Mouse (Mus musculus): ENCODE results near the gene Map4k3.
"Not testable (repeated sequence)": the region's sequence is repeated elsewhere in the genome, so short reads cannot be mapped to it uniquely, and the experiment has no call there.

Map4k3 gene

DNA sequence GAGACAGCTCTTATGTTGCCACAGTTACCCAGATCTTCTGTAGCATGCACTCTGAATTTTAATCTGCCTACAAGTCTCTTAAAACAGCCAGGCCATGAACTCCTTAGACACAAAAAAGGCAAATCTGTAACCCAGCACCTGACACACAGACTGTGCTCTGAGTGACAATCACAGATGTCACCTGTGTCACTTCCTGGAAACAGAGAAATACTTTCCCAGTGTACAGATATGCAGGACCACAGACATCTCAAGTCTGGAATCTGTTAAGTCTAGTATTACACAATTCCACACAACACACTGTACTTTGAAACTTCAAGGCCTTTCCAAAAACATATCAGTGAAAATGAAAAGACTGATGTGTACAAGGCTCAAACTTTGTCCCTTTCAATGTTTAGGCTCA is 103.3 kb downstream of the Map4k3 start:
- no peak for DNase-seq (ENCODE audit: low read depth)

- DNase-seq (ENCODE audit: low read depth): no peak
These were observed 106.6 kb downstream of the Map4k3 start for GRCm38 (mm10) chr17:80621691-80622090.

DNA sequence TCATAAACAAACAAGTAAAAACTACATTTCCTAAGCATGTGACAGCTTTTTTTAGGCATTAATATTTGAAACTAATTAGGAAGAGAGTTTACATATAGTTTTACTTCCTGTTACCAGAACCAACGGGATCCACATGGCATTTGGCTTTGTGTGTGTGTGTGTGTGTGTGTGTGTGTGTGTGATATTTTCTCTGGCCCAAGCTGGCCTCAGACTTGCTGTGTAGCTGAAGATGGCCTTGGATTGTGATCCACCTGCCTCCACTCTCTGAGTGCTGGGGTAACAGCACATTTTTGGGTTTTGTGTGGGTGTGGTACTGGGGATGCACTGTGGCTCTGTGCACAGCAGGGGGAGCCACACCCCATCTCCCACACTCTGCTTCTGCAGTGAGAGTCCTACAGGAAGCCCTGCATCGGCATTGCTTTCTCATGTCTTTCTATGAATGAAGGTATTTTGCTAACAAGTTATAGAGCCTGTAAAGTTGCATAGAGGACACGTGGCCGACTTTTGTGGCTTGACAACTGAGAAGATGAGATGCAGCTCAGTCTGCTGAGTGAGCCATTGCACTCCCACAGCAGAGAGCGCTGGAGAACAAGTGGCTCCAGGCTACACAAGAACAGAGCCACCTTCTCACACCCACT is 107.4 kb downstream of the Map4k3 start:
- peak; percentile 19 for DNase-seq (ENCODE audit: low read depth)

DNA sequence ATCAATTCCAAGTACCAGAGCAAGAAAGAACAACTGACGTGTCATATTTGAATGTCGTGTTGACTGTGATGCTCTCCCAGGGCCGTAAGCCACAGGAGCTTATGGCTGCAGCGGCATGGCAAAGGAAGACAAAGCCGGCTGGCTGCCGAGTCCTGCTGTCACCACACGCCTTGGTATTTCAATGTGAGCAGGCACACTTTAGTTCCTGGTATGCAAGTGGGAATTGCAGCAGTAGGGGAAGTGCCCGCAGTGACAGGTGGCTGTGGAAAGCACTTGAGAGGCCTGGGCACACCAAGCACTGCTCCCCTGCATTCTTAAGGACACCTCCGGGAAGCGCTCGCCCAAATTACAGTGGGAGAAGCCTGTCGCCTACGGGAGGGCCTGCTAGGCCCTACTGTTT is 108.7 kb downstream of the Map4k3 start:
- no peak for DNase-seq (ENCODE audit: low read depth)

GRCm38 (mm10) chr17:80618890-80619289 is 109.4 kb downstream of the Map4k3 start:
- DNase-seq (ENCODE audit: low read depth): no peak

DNA sequence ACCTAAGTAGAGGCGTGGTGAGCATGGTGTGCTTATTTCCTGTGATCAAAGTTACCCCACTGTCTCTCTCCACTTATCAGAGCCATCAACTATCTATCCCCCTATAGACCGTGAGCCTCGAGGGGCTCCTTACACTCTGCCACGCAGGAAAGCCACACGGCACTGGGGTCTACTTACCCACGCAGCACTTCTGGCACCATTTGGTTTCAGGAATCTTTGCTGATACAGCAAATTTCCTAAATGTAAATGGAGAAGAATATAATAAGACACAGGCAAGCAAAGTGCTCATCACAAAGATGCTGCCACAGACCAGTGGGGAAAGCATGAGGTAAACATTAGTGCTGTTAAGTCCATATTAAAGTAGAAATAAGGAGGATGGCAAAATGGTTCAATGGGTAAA is 124.5 kb downstream of the Map4k3 start:
- DNase-seq (ENCODE audit: low read depth): no peak

DNA sequence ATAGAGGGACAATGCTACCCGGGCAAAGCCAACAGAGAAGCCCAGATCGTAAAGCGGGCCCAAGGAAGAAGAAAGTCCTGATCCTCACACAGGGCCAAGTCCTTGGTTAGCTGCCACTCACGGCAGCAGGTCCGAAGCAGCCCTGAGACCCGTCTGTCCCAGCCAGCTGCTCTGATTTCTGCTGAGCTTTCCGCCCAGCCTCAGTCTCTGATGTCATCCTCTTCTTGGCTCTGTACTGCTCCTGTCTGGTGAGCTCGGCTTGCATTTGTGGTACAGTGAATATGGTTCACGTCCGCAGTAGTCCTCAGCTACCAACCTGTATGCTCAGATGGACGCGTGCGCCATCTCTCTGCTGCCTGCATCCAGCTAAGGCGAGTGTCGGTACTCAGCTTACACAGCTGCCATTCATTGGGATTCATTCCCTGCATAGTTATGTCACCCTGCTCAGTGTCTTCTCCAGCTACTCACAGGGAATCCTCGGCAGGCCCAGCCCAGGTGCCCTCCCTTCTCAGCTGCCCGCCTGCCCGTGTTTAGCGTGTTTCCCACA is 125.1 kb downstream of the Map4k3 start:
- no peak for DNase-seq (ENCODE audit: low read depth)

- DNase-seq (ENCODE audit: low read depth): peak; percentile 10
These were observed 126.9 kb downstream of the Map4k3 start for GRCm38 (mm10) chr17:80601371-80601770.

GRCm38 (mm10) chr17:80583051-80583450 is 145.2 kb downstream of the Map4k3 start:
- no peak for DNase-seq (ENCODE audit: low read depth)

DNA sequence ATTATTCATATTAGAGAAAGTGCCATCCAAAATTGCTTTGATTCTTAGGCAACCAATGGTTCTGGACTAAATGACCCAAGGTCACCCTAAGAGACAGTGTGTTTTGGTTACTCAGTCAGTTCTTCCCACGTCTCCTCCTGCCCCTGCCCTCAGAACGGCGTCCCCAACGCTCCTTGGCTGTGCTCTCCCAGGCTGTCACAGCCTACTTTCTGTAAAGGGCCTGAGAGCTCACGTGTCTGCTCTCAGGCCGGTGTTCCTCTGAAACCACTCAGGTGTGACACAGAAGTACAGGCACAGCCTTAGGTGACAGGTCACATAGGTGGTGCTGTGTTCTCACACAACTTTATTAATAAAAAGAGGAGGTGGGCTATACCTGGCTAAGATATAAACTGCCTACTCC is 148.4 kb downstream of the Map4k3 start:
- DNase-seq (ENCODE audit: low read depth): no peak

DNA sequence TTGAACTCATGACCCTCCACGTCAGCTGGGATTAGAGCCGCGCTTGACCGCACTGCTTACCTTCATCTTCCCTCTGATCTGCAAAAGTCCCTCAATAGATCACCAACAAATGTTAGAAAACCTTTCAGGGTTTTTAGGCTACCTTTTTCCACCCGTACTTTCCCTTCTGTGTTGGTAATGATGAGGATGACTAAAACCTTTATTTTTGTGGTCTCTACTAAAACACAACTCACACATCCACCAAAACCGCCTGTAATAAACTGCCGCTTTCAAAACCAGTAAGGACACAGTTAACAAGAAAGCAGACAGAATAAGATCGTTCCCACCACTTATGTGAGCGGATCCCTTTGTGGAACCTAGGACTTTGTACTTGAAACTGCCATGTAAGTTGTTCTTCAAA is 149.2 kb downstream of the Map4k3 start:
- DNase-seq (ENCODE audit: low read depth): no peak

DNA sequence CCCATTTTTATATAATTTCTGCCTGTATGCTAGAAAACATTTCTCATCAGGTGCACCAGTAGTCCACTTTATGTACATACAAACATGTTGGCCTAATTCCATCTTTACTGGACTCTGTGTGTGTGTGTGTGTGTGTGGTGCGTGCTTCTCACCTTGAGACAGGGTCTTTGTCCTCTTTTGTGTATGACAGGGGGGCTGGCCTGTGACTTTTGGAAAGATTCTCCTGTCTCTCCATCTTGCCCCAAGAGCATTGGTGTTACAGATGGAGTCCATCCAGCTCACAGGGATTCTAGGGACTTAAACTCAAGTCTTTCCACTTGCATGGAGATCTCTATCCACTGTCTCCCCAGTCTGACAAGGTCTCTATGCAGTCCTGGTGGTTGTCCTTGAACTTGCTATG is 150.2 kb downstream of the Map4k3 start:
- DNase-seq (ENCODE audit: low read depth): no peak

DNA sequence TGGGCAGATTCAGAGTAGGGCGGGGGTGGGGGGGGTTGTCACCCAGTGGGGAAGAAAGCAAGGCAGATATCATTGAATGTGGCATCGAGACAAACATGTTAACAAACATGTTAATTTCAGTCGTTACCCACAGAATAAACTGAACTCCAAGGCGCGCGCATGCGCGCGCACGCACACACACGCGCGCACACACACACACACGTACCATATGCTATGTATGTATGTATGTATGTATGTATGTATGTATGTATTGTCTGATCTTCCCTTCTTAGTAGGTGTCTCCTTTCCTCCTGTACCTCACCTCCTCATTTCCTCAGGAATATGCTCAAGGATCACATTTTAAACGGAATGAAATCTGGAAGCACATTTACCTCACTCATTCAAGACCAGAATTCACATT is 150.6 kb downstream of the Map4k3 start, which contains the start of gene Cdkl4:
Cdkl4 (minus strand) TSS at position 175 of the 400 bp plus-strand sequence.
- DNase-seq (ENCODE audit: low read depth): no peak

GRCm38 (mm10) chr17:80577214-80577613 is 151.1 kb downstream of the Map4k3 start:
- no peak for DNase-seq (ENCODE audit: low read depth)

DNA sequence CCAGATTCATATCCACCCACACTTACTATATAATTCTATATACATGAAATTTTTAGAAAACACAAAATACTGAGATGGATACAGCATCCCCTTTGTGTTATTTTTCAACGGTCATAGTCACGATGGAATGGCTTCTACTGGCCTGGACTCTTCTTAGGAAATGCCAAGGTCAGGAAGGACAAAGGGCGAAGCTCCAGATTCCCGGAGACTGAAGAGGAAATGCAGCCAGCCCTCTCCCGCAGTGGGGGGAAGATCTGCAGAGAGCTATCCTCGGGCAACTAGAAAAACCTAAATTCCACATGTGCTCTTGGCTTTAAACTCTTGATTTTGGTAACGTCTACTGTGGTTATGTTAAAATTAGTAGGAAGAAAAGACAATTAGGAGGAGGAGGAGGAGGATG is 153.3 kb downstream of the Map4k3 start:
- no peak for DNase-seq (ENCODE audit: low read depth)

- no peak for DNase-seq (ENCODE audit: low read depth)
These were observed 153.8 kb downstream of the Map4k3 start for GRCm38 (mm10) chr17:80574471-80574965.

- no peak for DNase-seq (ENCODE audit: low read depth)
These were observed 155.9 kb downstream of the Map4k3 start for GRCm38 (mm10) chr17:80572187-80572935.

- DNase-seq (ENCODE audit: low read depth): no peak
These were observed 156.8 kb downstream of the Map4k3 start for GRCm38 (mm10) chr17:80571460-80571859.

- DNase-seq (ENCODE audit: low read depth): not testable (repeated sequence)
These were observed 158.6 kb downstream of the Map4k3 start for GRCm38 (mm10) chr17:80569718-80570117.

DNA sequence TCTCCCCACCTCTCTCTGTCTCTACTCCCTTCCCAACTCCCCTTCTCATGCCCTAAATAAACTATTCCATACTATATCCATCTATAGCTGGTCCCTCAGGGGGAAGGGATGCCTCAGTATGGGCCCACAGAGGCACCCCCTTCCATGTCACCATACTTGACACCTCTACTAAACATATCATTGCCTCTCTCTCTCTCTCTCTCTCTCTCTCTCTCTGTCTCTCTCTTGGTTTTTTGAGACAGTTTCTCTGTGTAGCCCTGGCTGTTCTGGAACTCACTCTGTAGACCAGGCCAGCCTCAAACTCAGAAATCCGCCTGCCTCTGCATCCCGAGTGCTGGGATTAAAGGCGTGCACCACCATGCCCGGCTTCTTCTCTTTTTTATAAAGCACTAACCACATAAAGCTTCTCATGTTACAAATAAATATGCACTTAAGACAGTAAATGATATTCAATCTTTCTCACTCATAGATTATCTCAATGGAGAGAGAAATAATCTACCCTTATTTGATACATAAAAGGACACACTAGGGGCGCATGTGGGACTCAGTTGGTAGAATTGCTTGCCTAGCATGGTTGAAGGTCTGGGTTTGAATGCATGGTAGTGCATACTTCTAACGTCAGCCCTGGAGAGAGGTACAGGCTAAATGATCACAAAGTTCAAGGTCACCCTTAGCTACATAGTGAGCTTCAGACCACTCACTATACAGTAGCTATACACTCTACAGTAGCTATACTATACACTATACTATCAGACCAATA is 159.3 kb downstream of the Map4k3 start:
- no peak for DNase-seq (ENCODE audit: low read depth)

DNA sequence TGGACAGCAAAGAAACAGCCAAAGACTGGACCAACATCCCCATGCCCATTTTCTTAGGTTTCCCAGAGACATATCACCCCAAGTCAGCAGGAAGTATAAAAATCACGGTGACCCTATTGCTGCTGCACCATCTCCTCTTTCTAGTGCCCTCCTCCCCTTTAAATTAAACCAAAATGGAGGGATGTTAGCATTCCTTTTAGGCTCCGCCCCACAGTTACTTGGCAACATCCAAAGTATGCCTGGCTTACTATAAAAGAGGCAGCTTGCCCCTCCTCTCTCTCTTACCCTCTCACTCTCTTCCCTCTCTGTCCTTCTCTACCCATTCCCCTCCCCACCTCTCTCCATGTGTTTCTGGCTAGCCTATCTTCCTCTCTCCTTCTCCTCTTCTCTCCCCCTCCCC is 159.8 kb downstream of the Map4k3 start:
- DNase-seq (ENCODE audit: low read depth): no peak

GRCm38 (mm10) chr17:80564611-80564924 is 163.7 kb downstream of the Map4k3 start:
- peak; percentile 54 for DNase-seq (ENCODE audit: low read depth)

Data from c-Kit-positive CD71-positive TER-119-negative erythroid progenitor cells, embryonic 14.5 days (primary cell).